Mouse (Mus musculus) neural tube, embryonic 13.5 days (tissue): ENCODE measurements at regions not wholly inside any gene's neighbourhood (a gene's known extent, or its start where the extent isn't known, plus 50 kb on each side); places are given as distances from the start of the nearest gene placed in this dataset.
"Not testable (repeated sequence)": the region's sequence is repeated elsewhere in the genome, so short reads cannot be mapped to it uniquely, and the experiment has no call there.

Experiments
- ATAC-seq: fragments of 200-750 bp; cut with Nextera tagmentation; 2 replicates; pipeline ENCODE4 v1.8.0; 2017; ENCODE audit warnings: low read depth, mild to moderate bottlenecking, moderate TSS enrichment, moderate library complexity
- H3K27ac ChIP-seq: fragments of 300-500 bp; sonication (generic); replicated peaks from 2 replicates; pipeline ENCODE4 v1.5.1; 2015; ENCODE audit warnings: moderate library complexity, mild to moderate bottlenecking, inconsistent platforms
- H3K27me3 ChIP-seq: fragments of 300-500 bp; sonication (generic); 2 replicates; pipeline ENCODE4 v1.6.1; 2015; ENCODE audit warnings: mild to moderate bottlenecking, inconsistent platforms
- H3K36me3 ChIP-seq: fragments of 300-500 bp; sonication (generic); 2 replicates; pipeline ENCODE4 v1.6.1; 2015; ENCODE audit warnings: mild to moderate bottlenecking, inconsistent platforms
- H3K4me1 ChIP-seq: fragments of 300-500 bp; sonication (generic); replicated peaks from 2 replicates; pipeline ENCODE4 v1.6.1; 2015; ENCODE audit warnings: inconsistent platforms
- H3K4me2 ChIP-seq: fragments of 300-500 bp; sonication (generic); 2 replicates; pipeline ENCODE4 v1.6.1; 2015; ENCODE audit warnings: inconsistent platforms, mild to moderate bottlenecking, moderate library complexity
- H3K4me3 ChIP-seq: fragments of 300-500 bp; sonication (generic); 2 replicates; pipeline ENCODE4 v1.5.1; 2015; ENCODE audit warnings: mild to moderate bottlenecking, inconsistent platforms
- H3K9ac ChIP-seq: fragments of 300-500 bp; sonication (generic); 2 replicates; pipeline ENCODE4 v1.6.1; 2015; ENCODE audit warnings: moderate library complexity, mild to moderate bottlenecking, inconsistent platforms
- H3K9me3 ChIP-seq: fragments of 300-500 bp; sonication (generic); 2 replicates; pipeline ENCODE4 v1.6.1; 2016; ENCODE audit warnings: inconsistent platforms
- WGBS: fragments of 180-500 bp; shearing (Covaris S2); methylation state at CpG from one replicate; pipeline ENCODE4 v1.1.7; 2015; 5-methylcytosine and 5-hydroxymethylcytosine counted together

- H3K4me3 ChIP-seq, result no peak overlapping the region
- H3K27ac ChIP-seq, result no peak overlapping the region
- WGBS, result 63% methylated on average over 4 of the region's 4 CpGs
Observed at GRCm38 (mm10) chr1:189513358-189513757, 111.3 kb upstream of the Kcnk2 start.

GRCm38 (mm10) chr1:189507301-189507700 lies 105.2 kb upstream of the Kcnk2 start:
- 81% methylated on average over 1 of the region's 1 CpGs for WGBS
- H3K9me3 ChIP-seq, result peaks cover 20% of the 10 kb centered on the region
- ATAC-seq, result not testable (repeated sequence)

More at GRCm38 (mm10) chr1:189513358-189513757, 111.3 kb upstream of the Kcnk2 start:
- no peaks in the 10 kb centered on the region for H3K36me3 ChIP-seq
- H3K4me1 ChIP-seq, result no peaks in the 10 kb centered on the region
- no peak overlapping the region for H3K9ac ChIP-seq
- H3K27me3 ChIP-seq, result no peaks in the 10 kb centered on the region
- no peak overlapping the region for H3K4me2 ChIP-seq
- H3K9me3 ChIP-seq, result peaks cover 14% of the 10 kb centered on the region
- no peak for ATAC-seq

DNA sequence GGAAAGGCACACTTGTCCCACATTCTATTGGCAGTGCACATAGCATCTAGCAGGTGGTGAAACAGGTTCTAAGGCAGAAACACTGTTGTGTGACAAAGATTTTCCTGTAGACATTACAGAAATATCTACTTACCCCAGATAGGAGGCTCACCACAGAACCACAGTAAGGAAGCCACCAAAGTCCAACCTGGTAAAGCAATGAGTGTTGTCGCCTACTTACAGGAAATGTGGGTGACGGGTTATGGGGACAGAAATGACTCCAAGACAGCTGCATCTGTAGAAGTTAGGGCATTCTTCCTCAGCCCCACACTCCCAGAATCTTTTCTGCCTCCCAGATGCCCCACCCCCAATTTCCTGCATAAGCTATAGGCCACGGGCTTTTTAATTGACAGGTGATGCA lies 97.6 kb upstream of the Kcnk2 start:
- H3K27me3 ChIP-seq, result no peaks in the 10 kb centered on the region
- no peak overlapping the region for H3K4me3 ChIP-seq
- peaks cover 21% of the 10 kb centered on the region for H3K4me1 ChIP-seq
- 86% methylated on average over 3 of the region's 3 CpGs for WGBS
- no peak for ATAC-seq
- H3K27ac ChIP-seq, result no peak overlapping the region
- H3K9ac ChIP-seq, result no peak overlapping the region
- no peak overlapping the region for H3K4me2 ChIP-seq
- no peaks in the 10 kb centered on the region for H3K36me3 ChIP-seq
- H3K9me3 ChIP-seq, result no peaks in the 10 kb centered on the region

More at GRCm38 (mm10) chr1:189507301-189507700, 105.2 kb upstream of the Kcnk2 start:
- H3K4me3 ChIP-seq, H3K9ac ChIP-seq, H3K27ac ChIP-seq, H3K27me3 ChIP-seq, H3K4me2 ChIP-seq, H3K4me1 ChIP-seq, H3K36me3 ChIP-seq: not testable (repeated sequence)

DNA sequence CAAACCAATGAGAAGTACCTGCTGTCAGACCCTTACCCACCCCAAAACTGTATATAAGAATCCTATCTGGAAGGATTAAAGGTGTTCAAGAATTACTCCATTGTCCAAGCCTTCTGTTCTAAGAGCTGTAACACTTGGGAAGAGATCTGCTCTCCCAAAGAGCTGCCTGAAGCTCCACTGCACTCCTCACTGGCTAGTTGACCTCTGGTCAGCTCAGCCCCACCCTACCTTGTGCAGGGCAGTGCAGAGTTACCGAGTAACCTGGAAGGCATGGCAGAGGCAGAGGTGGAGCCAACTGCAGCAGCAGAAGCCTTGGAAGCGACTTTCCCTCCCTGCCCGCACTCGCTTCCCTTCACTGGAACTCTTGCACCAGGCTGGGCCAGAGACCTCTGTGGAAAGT lies 97.1 kb upstream of the Kcnk2 start:
- Histone ChIP-seq H3K9ac (no peak overlapping the region), H3K4me1 (peaks cover 27% of the 10 kb centered on the region), H3K9me3 (no peaks in the 10 kb centered on the region), H3K36me3 (no peaks in the 10 kb centered on the region), H3K4me2 (no peak overlapping the region), H3K4me3 (no peak overlapping the region), H3K27ac (no peak overlapping the region), H3K27me3 (no peaks in the 10 kb centered on the region)
- ATAC-seq, result no peak
- WGBS, result 75% methylated on average over 4 of the region's 4 CpGs

- no peak overlapping the region for H3K4me3 ChIP-seq
- H3K4me1 ChIP-seq, result peaks cover 27% of the 10 kb centered on the region
- peak; percentile 40 for ATAC-seq
- H3K4me2 ChIP-seq, result 0 out of 2 replicates have a peak overlapping the region, but pooled peaks have one; percentile 14
- H3K27me3 ChIP-seq, result no peaks in the 10 kb centered on the region
- H3K27ac ChIP-seq, result peak overlapping the region; percentile 59
- no peaks in the 10 kb centered on the region for H3K9me3 ChIP-seq
- WGBS, result 49% methylated on average over 9 of the region's 9 CpGs
- H3K36me3 ChIP-seq, result no peaks in the 10 kb centered on the region
- no peak overlapping the region for H3K9ac ChIP-seq
Observed at GRCm38 (mm10) chr1:189497031-189497430, 95.0 kb upstream of the Kcnk2 start.

DNA sequence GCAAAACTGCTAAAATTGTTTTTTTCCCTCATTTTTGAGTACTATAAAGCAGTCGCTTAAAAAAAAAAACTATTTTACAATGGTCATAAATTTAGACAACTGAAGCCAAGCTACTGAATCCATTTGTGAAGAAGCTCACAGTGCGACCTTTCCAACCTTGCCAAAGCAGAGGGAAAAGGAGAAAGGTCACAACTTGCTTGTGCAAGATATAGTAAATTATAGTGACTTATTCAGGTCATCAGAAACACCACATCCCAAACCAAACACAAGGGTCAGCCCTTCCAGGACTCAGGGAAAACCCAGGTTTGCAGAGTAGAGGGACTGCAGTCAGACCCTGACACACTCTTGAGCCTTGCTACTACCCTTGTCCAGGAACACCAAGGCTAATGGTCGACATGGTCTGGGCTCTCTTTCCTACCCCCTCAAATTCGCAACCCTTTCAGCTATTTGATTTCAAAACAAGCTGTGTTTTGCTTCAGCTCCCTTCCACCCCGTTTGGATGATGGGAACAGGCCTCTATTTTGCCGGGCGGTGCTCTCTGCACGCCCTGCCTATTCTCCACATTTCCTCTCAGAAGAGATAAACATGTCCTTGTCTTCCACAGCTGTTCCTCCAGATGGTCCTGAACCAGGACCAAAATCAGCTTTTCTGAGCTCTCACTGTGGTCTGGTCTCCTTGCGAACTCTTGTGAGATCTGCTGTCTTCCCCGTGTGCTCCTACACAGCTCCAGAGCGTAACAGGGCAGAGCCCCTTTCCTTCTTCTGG lies 93.5 kb upstream of the Kcnk2 start:
- Histone ChIP-seq H3K27ac (0 out of 2 replicates have a peak overlapping the region, but pooled peaks have one; percentile 59), H3K9me3 (no peaks in the 10 kb centered on the region), H3K27me3 (no peaks in the 10 kb centered on the region), H3K4me3 (no peak overlapping the region), H3K36me3 (no peaks in the 10 kb centered on the region), H3K4me1 (peaks cover 27% of the 10 kb centered on the region), H3K9ac (no peak overlapping the region), H3K4me2 (no peak overlapping the region)
- 78% methylated on average over 11 of the region's 11 CpGs for WGBS
- no peak for ATAC-seq

GRCm38 (mm10) chr1:189494896-189495295 lies 92.8 kb upstream of the Kcnk2 start:
- no peak overlapping the region for H3K4me3 ChIP-seq
- 33% methylated on average over 11 of the region's 11 CpGs for WGBS
- no peaks in the 10 kb centered on the region for H3K36me3 ChIP-seq
- ATAC-seq, result no peak
- H3K9me3 ChIP-seq, result no peaks in the 10 kb centered on the region
- no peak overlapping the region for H3K27ac ChIP-seq
- H3K27me3 ChIP-seq, result no peaks in the 10 kb centered on the region
- no peak overlapping the region for H3K4me2 ChIP-seq
- no peak overlapping the region for H3K9ac ChIP-seq
- H3K4me1 ChIP-seq, result peaks cover 27% of the 10 kb centered on the region

GRCm38 (mm10) chr1:189485336-189485735 lies 83.3 kb upstream of the Kcnk2 start:
- Histone ChIP-seq H3K9me3 (no peaks in the 10 kb centered on the region), H3K9ac (no peak overlapping the region), H3K4me3 (no peak overlapping the region), H3K4me1 (no peaks in the 10 kb centered on the region), H3K27me3 (no peaks in the 10 kb centered on the region), H3K4me2 (no peak overlapping the region), H3K27ac (no peak overlapping the region), H3K36me3 (no peaks in the 10 kb centered on the region)
- no peak for ATAC-seq
- WGBS, result 90% methylated on average over 4 of the region's 4 CpGs

DNA sequence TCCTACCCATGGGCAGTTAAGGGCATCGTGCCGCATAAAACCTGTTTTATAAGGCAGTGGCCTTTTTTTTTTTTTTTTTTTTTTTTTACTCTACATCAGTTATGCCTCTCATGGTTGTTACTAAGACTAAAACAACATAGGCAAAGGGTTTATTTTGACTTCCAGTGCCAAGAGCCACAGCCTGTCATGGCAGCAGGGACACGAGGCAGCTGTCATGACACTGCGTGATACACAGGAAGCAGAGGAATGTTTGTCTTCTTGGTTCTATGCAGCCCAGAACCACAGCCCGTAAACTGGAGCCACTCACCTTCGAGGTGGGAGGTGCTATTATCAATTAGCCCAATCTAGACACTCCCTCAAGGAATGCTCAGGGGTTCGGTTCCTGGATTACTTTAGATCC lies 81.3 kb upstream of the Kcnk2 start:
- Histone ChIP-seq H3K27me3 (no peaks in the 10 kb centered on the region), H3K9ac (no peak overlapping the region), H3K4me2 (no peak overlapping the region), H3K36me3 (no peaks in the 10 kb centered on the region), H3K27ac (no peak overlapping the region), H3K4me1 (no peaks in the 10 kb centered on the region), H3K4me3 (no peak overlapping the region), H3K9me3 (no peaks in the 10 kb centered on the region)
- no peak for ATAC-seq
- 90% methylated on average over 7 of the region's 7 CpGs for WGBS

GRCm38 (mm10) chr1:189478051-189478450 lies 76.0 kb upstream of the Kcnk2 start:
- 75% methylated on average over 6 of the region's 6 CpGs for WGBS

DNA sequence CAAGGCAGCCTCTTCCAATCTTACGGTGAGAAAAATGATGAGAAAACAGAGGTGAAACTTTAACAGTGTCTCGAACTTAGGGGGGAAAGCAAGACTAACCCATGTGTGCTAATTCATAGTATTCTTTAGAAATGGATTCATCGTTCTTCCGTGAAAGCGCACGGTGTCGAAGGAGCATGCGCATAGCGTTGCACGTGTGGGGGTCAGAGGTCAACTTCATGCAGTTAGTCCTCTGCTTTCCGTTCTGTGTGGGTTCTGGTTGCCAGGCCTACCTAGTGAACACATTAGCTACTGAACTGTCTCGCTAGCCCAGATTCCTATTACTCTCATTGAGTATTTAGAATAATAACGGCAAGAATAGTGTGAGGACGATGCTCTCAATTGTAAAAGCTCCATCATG lies 74.7 kb upstream of the Kcnk2 start:
- ATAC-seq, result no peak
- H3K4me3 ChIP-seq, result no peak overlapping the region
- H3K4me2 ChIP-seq, result no peak overlapping the region
- 93% methylated on average over 14 of the region's 14 CpGs for WGBS
- no peaks in the 10 kb centered on the region for H3K36me3 ChIP-seq
- no peaks in the 10 kb centered on the region for H3K9me3 ChIP-seq
- no peaks in the 10 kb centered on the region for H3K27me3 ChIP-seq
- H3K9ac ChIP-seq, result no peak overlapping the region
- no peaks in the 10 kb centered on the region for H3K4me1 ChIP-seq
- no peak overlapping the region for H3K27ac ChIP-seq

More at GRCm38 (mm10) chr1:189478051-189478450, 76.0 kb upstream of the Kcnk2 start:
- Histone ChIP-seq H3K4me1 (no peaks in the 10 kb centered on the region), H3K27ac (no peak overlapping the region), H3K36me3 (no peaks in the 10 kb centered on the region), H3K4me2 (no peak overlapping the region), H3K9ac (no peak overlapping the region), H3K4me3 (no peak overlapping the region), H3K9me3 (no peaks in the 10 kb centered on the region), H3K27me3 (no peaks in the 10 kb centered on the region)
- no peak for ATAC-seq

DNA sequence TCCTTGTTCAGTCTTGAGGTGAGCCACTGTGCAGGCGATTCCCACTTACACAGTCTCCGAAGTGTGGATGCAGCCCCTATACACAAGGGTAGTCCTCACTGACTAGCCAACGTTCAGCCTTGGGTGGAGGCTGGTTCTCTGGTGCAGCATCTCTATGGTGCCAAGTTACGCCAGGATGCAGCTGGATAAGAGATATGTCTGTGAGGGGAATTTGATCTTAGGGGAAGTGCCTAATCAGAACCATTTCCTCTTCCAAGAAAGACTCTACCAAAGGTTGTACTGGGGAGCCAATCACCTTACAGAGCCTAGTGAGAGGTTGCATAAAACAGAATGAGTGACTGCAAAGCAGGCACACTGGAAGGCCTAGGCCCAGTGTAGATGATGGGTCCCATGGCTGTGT lies 71.0 kb upstream of the Kcnk2 start:
- no peak overlapping the region for H3K4me3 ChIP-seq
- no peak overlapping the region for H3K27ac ChIP-seq
- no peak overlapping the region for H3K4me2 ChIP-seq
- no peaks in the 10 kb centered on the region for H3K27me3 ChIP-seq
- H3K9ac ChIP-seq, result no peak overlapping the region
- 87% methylated on average over 4 of the region's 4 CpGs for WGBS
- H3K4me1 ChIP-seq, result no peaks in the 10 kb centered on the region
- no peaks in the 10 kb centered on the region for H3K9me3 ChIP-seq
- no peaks in the 10 kb centered on the region for H3K36me3 ChIP-seq
- ATAC-seq, result no peak

DNA sequence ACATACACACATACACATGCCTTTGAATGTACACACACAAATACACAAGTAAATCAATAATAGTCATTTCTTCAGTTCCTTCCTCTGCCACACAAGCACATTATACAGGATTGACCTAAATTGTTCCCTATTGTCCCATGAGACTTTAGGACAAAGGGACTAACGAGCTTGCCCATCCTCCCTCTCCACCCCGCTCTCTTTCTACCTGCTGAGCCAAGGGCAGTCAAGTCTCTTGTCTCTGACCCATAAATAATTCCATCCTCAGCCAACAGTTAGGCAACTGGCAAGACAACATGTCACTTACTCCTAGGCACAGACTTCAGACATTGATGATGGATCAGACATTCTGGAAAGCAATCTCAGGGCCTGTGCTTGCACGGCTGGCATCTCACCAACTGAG lies 56.3 kb upstream of the Kcnk2 start:
- Histone ChIP-seq H3K27me3 (no peaks in the 10 kb centered on the region), H3K4me1 (no peaks in the 10 kb centered on the region), H3K27ac (no peak overlapping the region), H3K4me2 (no peak overlapping the region), H3K4me3 (no peak overlapping the region), H3K36me3 (no peaks in the 10 kb centered on the region), H3K9me3 (no peaks in the 10 kb centered on the region), H3K9ac (no peak overlapping the region)
- 61% methylated on average over 3 of the region's 3 CpGs for WGBS
- no peak for ATAC-seq
